Mouse (Mus musculus) c-Kit-positive CD71-positive TER-119-positive erythroid progenitor cells, embryonic 14.5 days (primary cell): ENCODE results near the gene Gm20388.
A peak's percentile ranks its signal among the peaks of the same experiment; 100 is the strongest.

Experiments
- DNase-seq: peaks from one replicate; pipeline ENCODE4 v3.0.0-alpha.2; 2013; ENCODE audit warnings: low spot score

Gene Gm20388

DNA sequence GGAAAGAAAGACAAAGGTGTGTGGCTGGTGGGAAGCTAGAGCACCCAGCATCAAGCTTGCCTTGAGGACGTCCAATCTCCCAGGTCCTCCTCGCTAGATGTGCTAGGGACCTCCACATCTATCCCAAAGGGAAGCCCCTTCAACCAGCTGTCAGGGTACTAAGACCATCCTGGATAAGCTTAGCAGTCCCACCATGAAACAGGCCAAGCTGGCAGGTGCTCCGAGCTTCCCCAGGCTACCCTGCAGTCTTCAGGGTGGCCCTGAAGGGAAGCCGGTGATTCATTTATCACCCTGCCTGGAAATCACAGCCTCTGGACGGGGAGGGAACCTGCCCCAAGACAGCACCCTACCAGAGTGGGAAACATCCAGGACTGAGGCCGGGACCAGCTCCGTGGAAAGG, 1165.9 kb downstream of the Gm20388 start:
- no peak for DNase-seq

DNA sequence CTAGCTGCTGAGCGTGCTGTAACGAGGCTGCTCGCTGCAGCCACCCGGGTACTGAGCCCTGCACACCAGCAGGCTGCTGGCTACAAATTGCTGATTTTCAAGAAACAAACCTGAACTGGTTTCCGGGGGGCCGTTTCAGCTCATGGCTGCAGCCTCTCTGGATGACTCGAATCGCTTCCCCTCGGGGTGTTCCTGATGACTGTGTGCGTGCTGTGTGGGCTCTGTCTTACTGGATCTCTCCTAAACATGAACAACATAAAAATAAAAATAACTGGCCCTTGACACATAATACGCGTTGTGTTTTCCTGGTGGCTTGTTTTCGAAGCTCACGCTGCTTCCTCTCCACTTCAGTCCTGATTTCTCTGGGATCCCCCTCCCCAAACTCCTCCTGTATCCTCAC, 1168.1 kb downstream of the Gm20388 start:
- DNase-seq = no peak

DNA sequence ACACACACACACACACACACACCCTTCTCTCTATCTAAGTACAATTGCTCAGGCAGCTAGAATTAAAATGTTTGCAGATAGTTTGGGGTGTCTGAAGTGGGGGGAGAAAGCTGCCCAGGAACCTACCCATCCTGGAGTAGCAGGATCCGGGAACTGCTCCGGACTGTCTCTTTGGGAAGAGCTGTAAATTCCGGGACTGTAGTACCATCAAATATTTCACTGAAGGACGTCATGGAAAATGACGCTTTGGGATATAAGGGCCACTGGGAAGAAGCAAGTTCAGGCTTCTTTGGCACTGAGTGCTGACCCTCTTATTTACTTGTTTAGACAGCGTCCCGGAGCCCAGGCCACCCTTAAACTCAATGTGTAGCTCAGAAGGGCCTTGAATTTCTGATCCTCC, 1168.6 kb downstream of the Gm20388 start:
- no peak for DNase-seq

DNA sequence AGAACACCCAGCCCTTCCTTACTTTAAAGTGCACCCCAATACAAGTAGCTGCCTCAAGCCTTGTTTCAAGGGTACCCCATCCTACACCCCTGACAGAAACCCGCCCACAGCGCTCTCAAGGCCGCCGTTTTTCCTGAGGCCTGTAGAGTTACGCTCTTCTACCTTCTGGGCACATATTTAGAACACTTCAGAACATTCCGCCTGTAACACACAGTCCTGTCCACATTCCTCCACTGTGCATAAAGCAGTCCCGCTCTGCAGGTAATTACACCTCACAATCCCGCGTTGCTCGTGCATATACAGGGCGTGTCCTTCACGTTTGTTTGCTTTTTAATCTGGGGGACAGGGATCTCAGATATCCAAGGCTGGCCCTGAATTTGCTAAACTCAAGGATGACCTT, 1169.3 kb downstream of the Gm20388 start:
- DNase-seq = no peak

DNA sequence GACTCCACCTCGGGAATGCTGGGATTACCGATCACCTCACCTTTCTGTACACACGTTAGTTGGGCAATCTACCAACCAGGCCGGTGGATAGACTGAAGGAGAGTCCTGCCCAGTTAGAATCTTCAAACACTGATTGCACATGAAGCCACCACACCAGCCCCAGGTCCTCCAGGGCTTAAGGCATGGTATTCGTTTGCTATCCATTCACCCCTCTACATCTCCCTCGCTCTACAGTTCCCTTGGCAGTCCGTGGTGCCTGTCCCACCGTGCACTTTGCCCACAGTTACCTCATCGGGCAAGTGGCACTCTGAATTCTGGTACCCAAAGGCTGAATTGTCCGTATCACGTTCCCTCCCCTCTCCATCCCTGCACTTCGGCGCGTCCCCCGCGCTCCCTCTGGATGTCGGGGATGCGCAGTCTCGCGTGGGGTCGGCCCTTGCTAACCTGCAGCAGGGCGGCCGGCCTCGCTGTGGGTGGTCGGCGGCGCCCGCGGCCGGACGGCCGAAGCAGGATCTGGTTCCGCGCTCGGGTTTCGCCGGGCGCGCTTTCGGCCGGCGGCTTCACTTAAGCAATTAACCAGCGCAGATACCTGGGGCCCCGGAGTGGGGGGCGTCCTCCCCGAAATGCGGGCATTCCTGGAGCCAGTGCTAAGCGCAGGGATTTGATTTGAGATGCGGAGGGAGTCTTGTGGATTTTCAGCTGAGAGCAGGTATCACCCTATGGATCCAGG, 1169.9 kb downstream of the Gm20388 start:
- DNase-seq = no peak

DNA sequence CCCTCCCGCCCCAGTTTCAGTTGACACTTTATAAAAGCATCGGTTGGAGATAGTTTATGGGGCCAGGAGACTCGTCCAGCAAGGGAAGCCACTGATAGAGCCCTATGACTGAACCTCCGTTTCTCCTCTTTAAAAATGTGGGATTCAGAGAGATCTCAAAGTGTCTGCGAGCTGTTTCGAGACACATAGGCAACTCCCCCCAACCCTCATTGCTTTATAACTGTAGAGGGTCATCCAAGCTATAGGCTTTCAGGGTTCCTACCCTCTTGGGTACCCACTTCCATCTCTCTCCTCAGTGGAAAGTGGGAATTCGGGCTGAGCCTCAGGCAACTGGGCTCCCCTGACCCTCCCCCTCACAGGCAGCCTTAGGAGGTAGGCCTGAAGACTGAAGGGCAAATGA, 1170.8 kb downstream of the Gm20388 start:
- DNase-seq = no peak

DNA sequence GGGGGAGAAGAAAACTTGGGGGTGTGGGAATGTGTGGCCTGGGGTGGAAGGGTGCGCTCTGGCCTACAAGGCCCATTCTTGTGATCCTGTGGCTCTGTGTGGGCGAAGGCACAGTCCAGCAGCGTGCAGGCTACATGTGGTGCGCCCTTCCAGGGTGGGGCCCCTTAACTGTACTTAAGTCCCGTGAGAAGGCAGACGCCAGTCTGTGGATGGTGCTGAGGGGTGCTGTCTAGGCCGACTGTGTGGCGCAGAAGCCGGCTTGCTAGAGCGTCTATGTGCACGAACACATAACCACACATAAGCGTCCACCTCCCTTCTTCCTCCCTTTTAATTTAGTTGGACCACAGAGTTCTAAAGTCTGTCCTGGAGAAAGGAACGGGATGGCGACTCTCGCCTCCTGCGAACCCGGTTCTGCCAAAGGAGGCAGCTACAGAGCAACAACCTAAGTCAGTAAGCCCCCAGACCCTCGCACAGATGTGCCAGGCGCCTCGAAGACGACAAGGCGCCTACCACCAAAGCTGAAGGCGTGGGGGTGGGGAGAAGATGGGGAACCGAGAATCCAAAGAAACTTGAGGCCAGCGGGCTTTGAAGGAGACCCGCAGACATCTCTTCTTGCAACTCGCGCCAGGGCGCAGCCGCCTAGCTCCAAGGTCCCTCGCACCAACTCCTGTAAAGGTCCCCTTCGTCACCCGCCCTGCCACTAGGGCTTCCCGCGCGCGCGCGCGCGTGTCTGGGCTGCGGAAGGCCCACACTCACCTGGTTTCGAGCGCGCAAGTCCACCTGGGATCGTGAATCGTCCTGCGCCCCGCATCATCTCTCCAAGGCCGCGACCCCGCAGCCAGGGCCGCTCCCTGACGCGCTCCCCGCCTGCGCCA, 1171.8 kb downstream of the Gm20388 start:
- DNase-seq = no peak

DNA sequence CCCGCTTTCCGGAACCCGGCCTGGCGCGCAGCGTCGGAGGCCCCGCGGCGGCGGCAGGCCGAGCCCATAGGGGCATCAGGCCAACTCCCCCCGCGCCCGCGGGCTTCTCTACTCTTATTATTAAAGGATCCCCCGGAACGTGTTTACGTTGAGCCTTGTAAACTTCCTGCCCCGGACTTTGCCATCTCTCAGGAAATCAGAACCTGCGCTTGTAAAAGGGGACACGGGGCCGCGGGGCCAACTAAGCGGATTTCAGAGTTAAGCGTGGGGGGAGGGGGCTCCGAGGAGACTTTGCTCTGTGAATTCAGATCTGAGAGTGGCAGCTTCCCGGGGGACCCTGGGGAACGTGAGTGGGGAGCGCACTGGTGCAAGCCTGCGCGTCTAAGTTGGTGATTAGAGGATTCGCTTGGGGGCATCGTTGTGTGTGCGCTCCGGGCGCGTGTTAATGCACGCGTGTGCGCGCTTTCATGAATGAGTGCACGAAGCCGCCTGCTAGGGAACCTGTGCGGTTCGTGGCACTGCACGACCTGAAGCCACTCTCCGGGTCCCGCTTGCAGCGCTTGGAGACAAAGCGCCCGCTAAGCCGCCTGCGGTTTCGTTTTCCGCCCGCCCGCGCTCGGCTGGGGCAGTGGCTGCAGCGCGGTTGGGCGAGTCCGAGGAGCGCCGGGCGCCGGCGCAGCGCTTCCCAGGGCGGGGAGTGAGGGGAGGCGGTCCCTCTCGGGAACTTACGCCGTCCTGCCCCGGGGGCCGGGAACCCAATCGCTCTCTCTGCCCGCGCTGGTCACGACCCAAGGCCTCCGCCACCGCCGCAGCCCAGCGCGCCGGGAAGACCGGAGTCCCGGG, 1172.7 kb downstream of the Gm20388 start:
- no peak for DNase-seq

DNA sequence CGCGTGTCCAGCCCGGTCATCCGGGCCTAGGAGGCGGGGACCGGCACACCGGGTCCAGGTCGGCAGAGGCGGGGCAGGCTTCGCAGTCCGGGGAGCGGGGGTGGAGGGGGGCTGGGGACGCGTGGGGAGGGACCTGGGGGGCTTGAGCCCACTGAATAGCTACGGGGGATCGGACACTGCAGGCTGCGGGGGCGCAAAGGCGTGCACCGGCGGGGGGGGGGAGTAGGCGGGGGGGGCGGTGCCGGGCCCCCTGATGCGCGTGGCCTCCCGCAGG, 1173.2 kb downstream of the Gm20388 start:
- no peak for DNase-seq

DNA sequence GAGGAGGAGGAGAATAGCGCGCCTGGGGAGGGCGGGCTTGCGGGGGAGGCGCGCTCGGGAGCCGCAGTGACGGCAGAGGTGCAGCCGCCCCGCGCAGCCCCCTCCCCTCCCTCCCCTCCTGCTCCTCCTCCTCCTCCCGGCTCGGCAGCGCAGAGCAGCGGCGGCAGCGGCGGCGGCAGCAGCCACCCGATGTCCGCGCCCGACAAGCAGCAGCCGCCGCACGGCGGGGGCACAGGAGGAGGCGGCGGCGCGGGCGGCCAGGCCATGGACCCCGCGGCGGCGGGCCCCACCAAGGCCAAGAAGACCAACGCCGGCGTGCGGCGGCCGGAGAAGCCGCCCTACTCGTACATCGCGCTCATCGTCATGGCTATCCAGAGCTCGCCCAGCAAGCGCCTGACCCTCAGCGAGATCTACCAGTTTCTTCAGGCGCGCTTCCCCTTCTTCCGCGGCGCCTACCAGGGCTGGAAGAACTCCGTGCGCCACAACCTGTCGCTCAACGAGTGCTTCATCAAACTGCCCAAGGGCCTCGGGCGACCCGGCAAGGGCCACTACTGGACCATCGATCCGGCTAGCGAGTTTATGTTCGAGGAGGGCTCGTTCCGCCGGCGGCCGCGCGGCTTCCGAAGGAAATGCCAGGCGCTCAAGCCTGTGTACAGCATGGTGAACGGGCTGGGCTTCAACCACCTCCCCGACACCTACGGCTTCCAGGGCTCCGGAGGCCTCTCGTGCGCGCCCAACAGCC, 1173.7 kb downstream of the Gm20388 start, which contains the start of gene Foxf1:
Foxf1 (plus strand) TSS at position 177 of the 742 bp plus-strand sequence.
- DNase-seq = no peak

DNA sequence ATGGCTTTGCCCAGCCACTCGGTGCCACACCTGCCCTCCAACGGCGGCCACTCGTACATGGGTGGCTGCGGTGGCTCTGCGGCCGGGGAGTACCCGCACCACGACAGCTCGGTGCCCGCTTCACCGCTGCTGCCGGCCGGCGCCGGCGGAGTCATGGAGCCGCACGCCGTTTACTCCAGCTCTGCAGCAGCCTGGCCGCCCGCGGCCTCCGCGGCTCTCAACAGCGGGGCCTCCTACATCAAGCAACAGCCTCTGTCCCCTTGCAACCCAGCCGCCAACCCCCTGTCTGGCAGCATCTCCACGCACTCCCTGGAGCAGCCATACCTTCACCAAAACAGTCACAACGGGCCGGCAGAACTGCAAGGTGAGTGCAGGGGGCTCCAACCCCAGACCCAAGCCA, 1174.4 kb downstream of the Gm20388 start:
- no peak for DNase-seq

DNA sequence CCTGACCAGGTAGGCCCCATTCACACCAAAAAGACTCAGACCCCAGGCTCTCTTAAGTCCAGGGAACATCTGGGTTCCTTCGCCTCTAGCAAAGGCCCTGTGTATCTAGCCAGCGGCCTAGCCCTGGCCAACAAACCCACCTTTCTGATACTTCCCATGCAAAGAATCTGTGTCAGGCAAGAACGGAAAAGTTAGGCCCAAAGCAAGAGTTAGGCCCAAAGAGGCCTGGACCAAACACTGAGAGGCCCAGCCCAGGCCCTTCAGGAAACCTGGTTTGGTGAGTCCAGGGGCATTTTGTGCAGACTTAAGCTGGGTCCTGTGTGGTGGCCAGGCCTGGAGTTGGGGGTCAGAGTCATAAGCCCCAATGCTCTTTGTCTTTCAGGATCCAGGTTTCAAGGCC, 1174.9 kb downstream of the Gm20388 start:
- DNase-seq = no peak

DNA sequence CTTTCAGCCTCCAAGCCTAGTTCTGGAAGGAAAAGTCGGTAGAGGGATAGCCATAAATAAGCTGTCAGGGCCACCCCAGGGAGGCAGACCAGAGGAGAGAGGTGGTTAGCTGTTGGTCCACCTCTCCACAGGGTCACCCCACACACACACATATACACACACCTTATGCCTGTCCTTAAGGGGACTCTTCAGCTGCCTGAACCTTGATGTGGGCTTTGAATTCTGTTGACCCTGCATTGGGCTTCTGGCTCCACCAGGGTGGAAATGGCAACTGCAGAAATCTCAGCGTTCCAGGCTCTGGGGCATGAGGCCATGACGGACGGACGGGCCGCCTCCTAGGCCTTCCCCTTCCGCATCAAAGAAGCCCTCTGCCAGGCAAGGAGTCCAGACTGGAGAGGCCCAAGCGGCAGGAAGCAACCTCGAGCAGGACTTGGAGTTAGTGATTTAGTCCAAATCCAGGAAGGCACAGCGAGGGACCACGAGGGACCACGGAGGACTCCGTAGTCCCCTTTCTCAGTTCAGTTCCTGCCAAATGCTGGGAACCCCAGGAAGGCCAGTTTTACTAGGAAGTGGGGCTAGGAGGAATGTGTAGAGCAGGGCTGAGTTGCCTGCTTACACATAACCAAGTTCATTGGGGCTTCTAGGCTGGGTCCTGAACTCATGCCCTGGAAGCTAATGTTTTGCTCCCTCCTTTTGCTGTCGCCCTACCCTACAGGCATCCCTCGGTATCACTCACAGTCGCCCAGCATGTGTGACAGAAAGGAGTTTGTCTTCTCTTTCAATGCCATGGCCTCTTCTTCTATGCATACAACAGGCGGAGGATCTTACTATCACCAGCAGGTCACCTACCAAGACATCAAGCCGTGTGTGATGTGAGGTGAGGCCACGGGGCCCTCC, 1175.6 kb downstream of the Gm20388 start:
- DNase-seq = no peak

DNA sequence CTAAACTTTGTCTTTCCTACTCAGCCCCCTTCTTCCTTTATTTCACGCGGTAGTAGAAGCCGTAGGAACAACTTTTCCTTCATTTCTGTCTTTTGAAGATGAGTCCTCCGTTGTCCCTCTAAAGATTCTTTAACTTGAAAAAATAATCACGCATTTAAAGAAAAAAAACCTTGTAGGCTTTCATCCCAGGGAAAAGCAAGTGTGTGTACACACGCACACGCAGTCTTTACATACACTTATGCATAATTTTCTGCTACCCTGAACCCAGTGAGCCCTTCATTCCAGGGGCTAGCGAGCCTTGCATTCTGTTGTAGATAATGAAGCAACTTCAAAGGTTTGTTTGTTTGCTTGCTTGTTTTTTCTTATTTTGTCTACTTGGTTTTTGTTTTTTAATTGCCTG, 1177.6 kb downstream of the Gm20388 start:
- no peak for DNase-seq

DNA sequence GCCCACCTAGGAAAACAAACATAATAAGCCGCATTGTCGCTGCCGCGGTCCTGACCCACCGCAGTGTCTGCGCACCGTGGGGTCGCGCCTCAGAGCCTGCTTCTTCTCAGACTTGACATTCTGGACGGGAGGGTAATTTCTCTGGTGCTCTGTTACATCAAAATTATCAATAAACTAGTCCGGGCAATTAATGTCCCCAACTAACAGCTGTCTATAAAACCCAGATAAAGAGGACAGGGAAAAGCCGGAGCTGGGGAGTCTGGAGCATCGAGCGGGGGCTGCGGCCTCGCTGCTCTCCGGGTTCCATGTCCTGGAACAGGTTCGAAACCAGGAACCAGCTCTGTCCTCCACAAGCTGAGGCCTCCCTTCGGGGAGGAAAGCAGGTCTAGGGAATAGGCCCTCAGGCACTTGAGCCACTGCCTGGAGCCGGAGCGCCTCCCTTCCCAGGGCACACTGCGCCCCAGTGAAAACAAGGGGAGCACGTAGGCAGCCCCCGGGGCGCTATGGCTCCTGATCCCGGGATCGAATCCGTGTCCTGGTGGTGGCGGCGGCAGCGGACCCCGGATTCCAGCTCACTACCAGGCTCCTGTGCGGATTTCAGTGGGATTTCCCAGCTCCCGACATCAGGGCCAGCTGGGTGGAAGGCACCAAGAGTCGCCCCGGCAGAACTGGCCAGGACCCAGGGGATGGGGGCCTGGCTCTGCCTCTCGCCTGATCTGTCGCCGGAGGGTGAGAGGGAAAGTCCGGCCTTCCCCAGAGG, 1178.4 kb downstream of the Gm20388 start:
- no peak for DNase-seq

DNA sequence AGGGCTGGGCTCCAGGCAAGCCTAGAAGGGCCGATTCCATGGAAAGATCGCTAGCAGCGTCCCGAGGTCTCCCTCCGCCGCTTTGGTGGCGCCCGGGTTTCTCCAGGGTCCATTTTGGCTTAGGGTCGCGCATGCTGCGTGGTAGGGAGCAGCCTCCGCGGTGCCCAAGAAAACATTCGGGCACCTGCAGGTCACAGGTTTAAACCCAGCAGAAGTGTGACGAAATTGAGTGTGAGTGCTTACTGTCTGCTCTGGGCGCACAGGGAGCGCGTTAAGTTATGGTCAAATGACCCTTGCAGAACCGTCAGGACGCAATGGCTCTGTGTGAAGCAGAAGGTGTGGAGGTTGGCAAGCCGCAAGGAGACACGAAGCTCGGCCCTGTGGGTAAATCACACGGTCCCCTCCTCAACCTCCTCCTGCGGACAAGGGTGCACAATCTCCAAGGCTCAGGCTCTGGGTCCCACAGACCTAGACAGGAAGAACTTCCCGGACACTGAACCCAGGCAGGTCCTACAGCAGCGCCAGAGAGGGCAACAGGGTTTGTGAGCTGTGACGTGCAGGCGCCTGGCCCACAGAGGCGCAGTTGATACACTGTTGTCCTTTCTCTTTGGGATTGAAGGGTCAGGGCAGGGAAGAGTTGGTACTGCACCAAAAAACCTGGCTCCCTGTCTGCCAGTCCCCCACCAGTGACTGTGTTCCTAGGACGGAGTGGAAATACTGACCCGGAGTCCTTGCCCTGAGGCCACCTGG, 1179.2 kb downstream of the Gm20388 start:
- DNase-seq = no peak

DNA sequence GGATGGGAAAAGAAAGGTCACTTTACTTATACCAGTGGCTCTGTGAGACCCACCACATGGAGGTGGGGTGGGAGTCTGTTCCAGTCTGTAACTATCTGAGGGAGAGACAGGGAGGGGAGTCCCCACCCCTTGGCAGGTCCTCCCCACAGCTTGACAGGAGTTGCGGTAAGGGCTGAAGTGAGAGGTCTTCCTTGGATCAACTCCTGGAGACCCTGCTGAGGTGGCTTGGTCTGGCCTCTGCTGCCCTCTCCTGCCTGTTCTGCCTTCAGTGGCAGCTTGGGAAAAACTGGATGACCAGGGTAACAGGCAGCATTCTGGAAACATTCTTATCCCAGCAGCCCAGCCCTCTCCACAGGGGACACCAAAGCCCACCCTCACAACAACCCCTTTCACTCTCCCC, 1180.1 kb downstream of the Gm20388 start:
- no peak for DNase-seq

DNA sequence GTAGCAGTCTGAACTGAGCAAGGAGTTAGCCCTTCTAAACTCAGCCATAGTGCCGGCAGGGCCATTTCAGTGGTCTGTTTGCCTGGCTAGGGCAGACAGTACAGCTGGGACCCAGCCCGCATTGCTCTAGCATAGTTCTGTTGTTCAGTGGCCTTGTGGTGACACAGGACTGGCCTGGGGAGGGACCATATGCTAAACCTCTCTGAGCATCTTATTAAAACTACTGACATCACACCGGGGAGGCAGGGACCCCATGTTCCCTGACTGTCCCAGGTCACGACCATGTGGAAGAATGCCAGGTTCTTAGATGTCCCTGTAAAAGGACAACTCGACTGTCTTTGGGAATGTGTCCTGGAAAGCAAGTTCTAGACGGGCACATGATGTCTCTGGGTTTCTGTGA, 1181.5 kb downstream of the Gm20388 start:
- no peak for DNase-seq

DNA sequence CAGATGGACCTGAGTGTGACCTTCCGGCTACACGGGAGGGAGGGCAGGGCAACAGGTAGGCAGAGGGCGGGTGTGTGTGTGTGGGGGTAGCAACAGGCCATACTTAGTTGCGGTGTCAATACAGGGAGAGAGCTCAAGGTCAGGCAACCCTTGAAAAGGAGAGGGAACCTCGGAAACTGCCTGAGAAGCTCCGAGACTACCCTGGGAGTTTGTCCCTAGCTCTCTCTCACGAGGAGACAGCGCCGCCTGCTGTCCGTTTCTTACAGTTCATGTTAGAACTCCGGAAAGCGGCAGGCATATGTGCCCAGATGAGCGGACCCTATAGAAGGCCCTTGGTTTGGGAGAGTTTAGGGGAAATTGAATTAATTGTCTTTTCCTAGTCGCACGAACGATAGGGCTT, 1182.0 kb downstream of the Gm20388 start:
- DNase-seq = peak; percentile 65

DNA sequence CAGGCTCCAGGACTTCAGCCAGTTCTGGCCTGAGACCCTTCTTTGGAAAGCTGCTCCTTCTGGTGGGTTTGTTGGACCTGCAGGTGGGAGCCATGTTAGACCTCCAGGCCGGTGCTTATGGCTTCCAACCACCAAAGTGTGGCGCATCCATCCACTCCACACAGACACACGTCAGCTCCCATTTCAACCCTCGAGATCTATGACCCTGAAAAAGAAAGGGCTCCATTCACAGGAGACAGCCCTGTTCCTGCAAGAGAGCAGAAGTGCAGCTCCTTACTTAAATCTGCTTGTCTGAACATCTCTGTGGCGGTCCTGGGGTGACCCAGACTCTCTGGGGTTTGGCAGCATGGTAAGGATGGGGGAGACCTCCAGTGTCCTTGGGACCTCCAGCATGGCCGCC, 1182.9 kb downstream of the Gm20388 start:
- DNase-seq = no peak
